In the genomic region with DNA sequence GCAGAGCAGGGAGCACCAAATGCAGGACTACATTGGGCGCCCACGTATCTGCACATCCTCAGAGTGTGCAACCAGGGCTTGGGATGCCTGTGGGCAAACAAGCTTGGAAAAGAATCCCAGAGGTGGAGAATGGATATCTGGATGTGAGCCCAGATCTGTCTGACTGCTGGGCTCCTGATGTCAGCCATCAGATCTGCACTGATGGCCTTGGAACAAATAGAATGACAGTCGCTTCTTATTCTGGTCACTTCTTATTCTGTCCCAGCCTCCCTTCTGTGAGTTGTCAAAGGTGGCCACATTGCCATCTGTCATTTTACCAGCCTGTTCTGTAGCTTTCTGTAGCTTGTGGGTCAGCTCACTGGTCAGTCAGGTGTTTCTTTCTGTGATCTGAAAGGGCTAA, we compare ENCODE assay signal across 20 mouse cellular contexts. TPM values are rescaled to one million over a fixed set of nuclear protein-coding genes. Genes with fewer than 3 reads are reported as not detected.
DNase-seq lines count a peak whose midpoint lies in the region; ATAC-seq and TF ChIP-seq lines count a peak whose summit lies in the region.
"Had no signal": no experiment of that assay in that cellular context is flagged by ENCODE, and none has a peak within 500 bp of the region (broad histone marks: within the 10 kb centered on the region; RNA-seq: fewer than 3 reads in every experiment).

No protein-coding gene starts in this region.

- TF ChIP-seq CTCF in lung, embryonic 14.5 days (IDR thresholded peaks at IDR 0.05; ENCODE audit: low read depth): no peak

- peaks cover 20% of the 10 kb centered on the region for H3K4me1 ChIP-seq in lung, embryonic 14.5 days (ENCODE audit: insufficient read depth)
- H3K4me1 ChIP-seq in neural tube, embryonic 14.5 days (ENCODE audit: control insufficient read depth, insufficient read depth, low read length): no peaks in the 10 kb centered on the region
- H3K4me1 ChIP-seq: liver, embryonic 15.5 days had no signal

- intact Hi-C loops in heart, postnatal 25 days (cut with DNase I): no loop called here

- H3K36me3 ChIP-seq in lung, embryonic 14.5 days (ENCODE audit: insufficient read depth): no peaks in the 10 kb centered on the region
- no peaks in the 10 kb centered on the region for H3K36me3 ChIP-seq in neural tube, embryonic 14.5 days (ENCODE audit: control insufficient read depth, insufficient read depth, low read length)
- H3K36me3 ChIP-seq: liver, embryonic 15.5 days had no signal

- no peaks in the 10 kb centered on the region for H3K27me3 ChIP-seq in lung, embryonic 14.5 days (ENCODE audit: insufficient read depth, low read length)
- no peaks in the 10 kb centered on the region for H3K27me3 ChIP-seq in neural tube, embryonic 14.5 days (ENCODE audit: control insufficient read depth, insufficient read depth, low read length)
- H3K27me3 ChIP-seq: liver, embryonic 15.5 days had no signal

- ATAC-seq in lung, embryonic 14.5 days (ENCODE audit: insufficient read depth): no peak
- ATAC-seq in neural tube, embryonic 14.5 days (ENCODE audit: low read depth): no peak

- 81% methylated on average over 3 of the region's 3 CpGs for WGBS in lung, embryonic 14.5 days
- 85% methylated on average over 3 of the region's 3 CpGs for WGBS in neural tube, embryonic 14.5 days

- no peak overlapping the region for H3K4me3 ChIP-seq in lung, embryonic 14.5 days (ENCODE audit: low read depth, low read length)
- H3K4me3 ChIP-seq in neural tube, embryonic 14.5 days (ENCODE audit: low read depth, low read length): no peak overlapping the region
- H3K4me3 ChIP-seq: liver, embryonic 15.5 days had no signal

- H3K27ac ChIP-seq in lung, embryonic 14.5 days (ENCODE audit: low read depth): peak overlapping the region; percentile 59
- H3K27ac ChIP-seq in neural tube, embryonic 14.5 days (ENCODE audit: low read depth, low read length): 0 out of 2 replicates have a peak overlapping the region, but pooled peaks have one; percentile 4
- H3K27ac ChIP-seq: liver, embryonic 15.5 days had no signal

- DNase-seq in heart, adult 11 months: peak; percentile 85
- DNase-seq in heart, postnatal 25 days (ENCODE audit: low spot score): no peak
- no peak for DNase-seq in lung, embryonic 14.5 days
- no peak for DNase-seq in lung, postnatal 4 days
- peak; percentile 67 for DNase-seq in cerebellum, adult 11-12 months
- DNase-seq in natural killer cell, adult 2 months (ENCODE audit: low spot score in 2 of 2): no peak
- DNase-seq in embryo, embryonic 10 days (ENCODE audit: low spot score): no peak
- DNase-seq: B cell, adult 2 months; kidney, adult 18-20 months; retina, postnatal 1 day; thymus, adult 2 months had no signal

- H3K9ac ChIP-seq in lung, embryonic 14.5 days: no peak overlapping the region
- no peak overlapping the region for H3K9ac ChIP-seq in neural tube, embryonic 14.5 days (replicated peaks; ENCODE audit: low read depth, low read length)
- H3K9ac ChIP-seq: liver, embryonic 15.5 days had no signal

- no peak overlapping the region for H3K4me2 ChIP-seq in lung, embryonic 14.5 days
- no peak overlapping the region for H3K4me2 ChIP-seq in neural tube, embryonic 14.5 days (ENCODE audit: low read depth, low read length)
- H3K4me2 ChIP-seq: liver, embryonic 15.5 days had no signal

- no peaks in the 10 kb centered on the region for H3K9me3 ChIP-seq in lung, embryonic 14.5 days (ENCODE audit: low read depth, low read length)
- H3K9me3 ChIP-seq in neural tube, embryonic 14.5 days (ENCODE audit: control insufficient read depth, low read length): no peaks in the 10 kb centered on the region
- H3K9me3 ChIP-seq: liver, embryonic 15.5 days had no signal

RNA-seq across cellular contexts. Expression of gene Slco2b1, which starts 12.6 kb away (rescaled TPM):
- total RNA-seq in heart, postnatal 25 days (2021): 1 to 10 TPM; 7.2 to 8.1 TPM
- 2.9 and 4.0 TPM in 2 replicates for polyA plus RNA-seq in lung, embryonic 14.5 days (2014; fragmentation: Nextera tagmentation; extraction: Ambion mirVana)
- 3.4 and 5.5 TPM in 2 replicates for polyA plus RNA-seq in neural tube, embryonic 14.5 days (2014; fragmentation: Nextera tagmentation; extraction: Ambion mirVana)

RNA-seq across cellular contexts. Expression of gene Olfr520, which starts 31.5 kb away (rescaled TPM):
- not detected for total RNA-seq in heart, postnatal 25 days (2021)
- polyA plus RNA-seq in lung, embryonic 14.5 days (2014; fragmentation: Nextera tagmentation; extraction: Ambion mirVana): not detected in 2 replicates
- not detected in 2 replicates for polyA plus RNA-seq in neural tube, embryonic 14.5 days (2014; fragmentation: Nextera tagmentation; extraction: Ambion mirVana)
- total RNA-seq: adrenal gland, postnatal 4 days; common myeloid progenitor, adult 5-6 weeks; ES-E14; layer of hippocampus, adult 18-20 months; left cerebral cortex, postnatal 14 days; megakaryocyte, adult 5-6 weeks had no signal
- polyA plus RNA-seq: heart, postnatal 0 days; liver, embryonic 15.5 days; thymus, adult 2 months had no signal

Comparison
In these comparisons a context has a peak if more than half of its experiments do, and no peak if none do; other contexts are left out.
1. DNase-seq: peak in heart, adult 11 months (single experiment) and cerebellum, adult 11-12 months (single experiment); none in heart, postnatal 25 days (single experiment), lung, embryonic 14.5 days (single experiment), lung, postnatal 4 days (0 of 2), natural killer cell, adult 2 months (0 of 2) and embryo, embryonic 10 days (single experiment).